Mouse (Mus musculus): ENCODE results near the gene Brk1.

DNA sequence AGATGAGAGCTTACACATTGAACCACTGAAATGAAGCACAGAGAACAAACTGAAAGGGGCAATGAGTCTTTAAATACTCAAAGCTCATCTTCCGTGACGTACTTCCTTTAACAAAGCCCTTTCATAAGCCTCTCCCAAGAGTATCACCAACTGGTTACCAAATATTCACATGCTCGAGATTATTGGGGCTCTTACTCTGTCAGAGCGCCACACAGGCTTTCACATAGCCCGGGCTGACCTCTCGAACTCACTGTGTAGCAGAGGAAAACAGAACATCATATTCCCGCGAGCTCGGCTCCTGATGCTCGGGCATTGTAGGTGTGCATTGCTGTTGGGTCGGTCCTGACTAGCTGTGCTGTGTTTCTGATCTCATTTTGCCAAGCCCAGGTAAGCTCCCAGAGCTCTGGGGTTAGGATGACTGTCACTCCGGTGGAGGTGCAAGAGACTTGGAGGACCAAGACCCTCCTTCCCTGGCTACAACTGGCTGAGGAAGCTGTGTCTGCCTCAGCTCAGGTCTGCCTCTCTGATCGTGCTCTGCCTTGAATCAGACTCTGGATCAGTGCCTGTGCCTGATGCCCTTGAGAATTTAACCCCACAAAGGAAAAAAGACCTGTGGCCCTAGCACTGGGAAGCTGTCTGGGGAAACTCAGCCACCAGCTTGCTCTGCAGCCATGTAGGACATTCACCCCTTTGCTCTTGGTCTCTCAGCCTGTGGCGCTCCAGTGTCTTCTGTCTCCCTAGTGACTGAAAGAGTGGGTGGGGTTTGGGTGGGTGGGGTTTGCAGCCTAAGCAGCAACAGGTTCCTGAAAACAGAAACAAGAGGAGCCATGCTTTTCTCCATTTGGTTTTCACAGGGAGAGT is 56.1 kb downstream of the Brk1 start:
- TF ChIP-seq GATA1 (IDR thresholded peaks at IDR 0.05; ENCODE audit: borderline replicate concordance, low read length) (no peak), FLI1 (IDR thresholded peaks at IDR 0.05; ENCODE audit: low read length) (no peak)

Measured in megakaryocyte, embryonic 14.5 days (primary cell).